Mouse (Mus musculus) erythroblast, adult 5-6 weeks (primary cell): ENCODE results near the gene Celf5. TPM values are rescaled to one million over a fixed set of nuclear protein-coding genes. Genes with fewer than 3 reads are reported as not detected.

Experiments used
- ATAC-seq: replicated peaks from 2 replicates; pipeline ENCODE4 v1.8.0; 2016; ENCODE audit warnings: moderate number of reproducible peaks, mild to moderate bottlenecking, moderate TSS enrichment, inconsistent platforms; ENCODE audit not compliant: poor library complexity, low FRiP score, severe bottlenecking
- total RNA-seq, 2 experiments: library from RNA; stranded (forward) in 1 of 2; stranded (reverse) in 1 of 2; fragments of 150-400 nt in 1 of 2; fragments of 200-764, 138-1000 nt in 1 of 2; gene quantifications; 2 replicates each; pipeline versions ENCODE4 v1.2.3 to v1.2.4; 2015 to 2017; ENCODE audit warnings: low replicate concordance in 2 of 2

Celf5 gene
- total RNA-seq, 2 experiments from 2014 or later, result 0.68 TPM; not detected in 1

DNA sequence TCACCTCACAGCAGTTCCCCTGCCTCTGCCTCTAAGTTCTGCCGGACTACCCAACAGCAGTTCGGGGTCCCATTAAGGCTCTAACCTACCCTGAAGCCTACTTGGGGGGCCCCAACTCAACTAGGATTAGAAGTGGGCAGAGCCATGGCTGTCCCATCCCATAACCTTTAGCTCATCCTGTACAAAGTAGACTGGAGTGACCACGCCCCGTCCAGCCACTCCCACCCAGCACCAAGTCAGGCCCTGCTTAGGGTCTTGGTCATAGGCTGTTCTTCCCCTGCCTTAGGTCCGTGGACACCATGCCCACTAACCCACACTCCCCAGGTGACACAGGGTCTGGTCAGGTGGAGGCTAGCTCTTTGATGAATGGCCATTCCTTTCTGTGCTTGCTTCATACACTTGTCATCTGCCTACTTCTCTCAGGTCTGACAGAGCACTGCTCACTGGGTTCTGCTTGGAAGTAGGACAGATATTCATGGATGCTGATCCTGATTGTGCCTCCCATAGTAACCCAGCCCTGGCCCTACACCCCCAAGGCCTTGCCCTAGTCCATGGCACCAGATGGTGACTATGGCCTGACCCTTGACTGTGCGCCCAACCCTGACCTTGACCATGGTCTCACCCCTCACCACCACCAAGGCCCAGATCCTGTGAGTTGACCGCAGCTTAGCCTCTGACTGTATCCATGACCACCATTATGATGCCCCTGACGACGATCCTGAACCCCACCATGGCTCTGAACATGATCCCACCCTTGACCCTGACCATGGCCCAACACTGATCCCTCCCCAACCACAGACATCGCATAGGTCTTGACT, 63.2 kb downstream of the Celf5 start:
- no peak for ATAC-seq

DNA sequence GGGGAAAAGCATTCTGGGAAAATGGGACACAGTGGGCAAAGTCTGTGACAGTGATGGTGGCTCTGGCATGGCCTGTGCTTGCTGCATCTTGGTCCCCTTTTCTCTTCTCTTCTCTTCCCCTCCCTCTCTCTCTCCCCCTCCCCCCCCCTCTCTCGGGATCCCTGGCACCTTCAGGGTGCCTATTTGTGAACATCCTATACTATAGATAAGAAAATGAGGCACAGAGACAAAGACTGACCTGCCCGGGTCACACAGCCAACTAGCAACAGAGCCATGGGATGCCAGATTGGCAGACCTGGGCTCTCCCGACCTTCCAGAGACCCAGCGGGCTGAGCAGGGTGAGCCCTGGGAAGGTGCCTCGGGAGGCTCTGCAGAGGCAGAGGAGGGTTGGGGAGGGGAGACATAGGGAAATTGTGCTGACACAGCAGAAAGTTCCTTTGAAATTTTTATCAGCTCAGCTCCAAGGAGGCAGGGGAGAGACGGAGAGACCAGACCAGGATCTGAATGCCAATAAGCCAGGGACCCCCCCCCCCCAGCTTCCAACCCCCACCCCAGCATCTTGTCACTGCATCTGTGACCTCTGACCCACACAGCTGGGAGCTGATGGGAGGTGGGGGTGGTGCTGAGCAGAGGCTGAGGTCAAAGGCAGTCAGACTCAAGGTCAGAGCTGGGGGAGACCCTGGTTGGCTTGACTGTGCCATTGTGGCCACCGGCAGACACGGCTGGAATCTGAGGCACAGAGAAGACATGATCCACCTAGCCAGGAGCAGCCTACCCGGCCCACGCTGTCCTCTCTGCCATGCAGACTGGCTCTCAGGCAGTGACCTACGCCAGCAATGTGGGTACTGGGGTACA, 64.1 kb downstream of the Celf5 start:
- ATAC-seq, result no peak

DNA sequence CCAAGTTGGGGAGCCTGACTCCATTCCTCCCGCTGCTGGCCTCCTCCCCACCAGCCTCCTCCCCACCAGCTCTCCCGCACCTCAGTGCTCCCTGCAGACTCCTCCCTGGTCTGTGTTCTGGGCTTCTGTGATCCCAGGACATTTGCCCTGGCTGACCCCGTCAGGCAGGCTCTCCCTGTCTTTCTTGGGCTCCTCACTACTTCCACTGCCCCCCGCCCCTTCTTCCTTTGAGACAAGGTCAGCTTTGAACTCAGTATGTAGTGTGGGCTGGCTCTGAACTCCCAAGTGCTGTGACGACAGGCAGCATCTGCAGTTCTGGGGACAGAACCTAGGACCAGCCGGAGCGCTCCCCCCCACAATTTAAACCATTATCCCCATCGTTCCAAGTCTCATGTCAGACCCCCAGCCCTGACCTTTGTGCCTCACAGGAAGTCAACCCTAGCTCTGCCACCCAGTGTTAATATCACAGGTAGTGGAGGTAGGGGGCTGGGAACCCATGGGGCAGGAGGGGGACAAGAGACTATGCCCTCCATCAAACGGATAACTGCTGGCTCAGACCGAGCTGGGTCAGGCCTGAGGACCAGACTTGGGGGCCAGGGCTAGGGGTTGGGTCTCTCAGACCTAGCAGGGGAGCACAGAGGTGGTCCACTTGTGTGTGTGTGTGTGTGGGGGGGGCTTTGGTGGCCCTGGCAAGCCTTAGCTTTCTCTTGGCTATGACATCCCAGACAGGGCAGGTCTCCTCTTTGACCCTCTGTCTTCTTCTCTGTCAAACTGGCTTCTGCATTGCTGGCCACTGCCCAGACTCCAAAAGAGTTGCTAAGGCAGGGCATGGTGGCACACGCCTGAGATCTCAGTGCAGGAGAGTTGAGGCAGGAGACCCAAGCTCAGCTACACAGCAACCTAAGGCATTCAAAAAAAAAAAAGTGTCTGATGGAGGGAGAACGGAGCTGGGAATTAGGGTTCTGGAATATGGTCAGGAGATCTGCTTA, 65.0 kb downstream of the Celf5 start:
- no peak for ATAC-seq

DNA sequence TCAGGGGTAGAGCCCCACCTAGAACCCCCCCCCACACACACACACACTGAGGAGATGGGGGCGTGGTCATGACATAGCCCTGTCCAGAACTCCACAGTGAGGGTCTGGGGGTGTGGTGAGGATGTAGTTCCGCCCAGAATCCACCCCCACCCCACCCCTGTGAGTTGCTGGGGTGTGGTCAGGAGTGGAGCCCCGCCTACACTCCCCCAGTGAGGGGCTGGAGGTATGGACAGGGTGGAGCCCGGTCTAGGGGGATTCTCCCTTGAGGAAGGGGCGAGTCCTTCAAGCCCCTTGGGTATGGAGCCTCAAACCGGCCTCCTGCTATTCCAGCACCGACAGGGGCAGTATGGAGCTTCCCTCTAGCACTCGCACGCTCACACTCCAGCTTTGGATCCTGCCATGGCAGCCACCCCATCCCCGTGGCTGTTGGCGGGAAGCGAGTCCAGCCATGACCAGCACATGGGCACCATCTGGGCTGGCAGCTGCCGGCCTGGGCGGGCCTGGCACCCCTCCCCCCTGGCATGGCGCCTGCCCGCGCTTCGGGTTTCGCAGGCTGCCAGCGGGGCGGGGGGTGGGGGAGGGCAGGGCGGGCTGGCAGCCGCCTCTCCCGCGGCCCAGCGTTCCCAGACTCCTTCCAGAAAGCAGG, 65.8 kb downstream of the Celf5 start:
- 0 out of 2 replicates have a peak, but pooled peaks have one; percentile 12 for ATAC-seq

DNA sequence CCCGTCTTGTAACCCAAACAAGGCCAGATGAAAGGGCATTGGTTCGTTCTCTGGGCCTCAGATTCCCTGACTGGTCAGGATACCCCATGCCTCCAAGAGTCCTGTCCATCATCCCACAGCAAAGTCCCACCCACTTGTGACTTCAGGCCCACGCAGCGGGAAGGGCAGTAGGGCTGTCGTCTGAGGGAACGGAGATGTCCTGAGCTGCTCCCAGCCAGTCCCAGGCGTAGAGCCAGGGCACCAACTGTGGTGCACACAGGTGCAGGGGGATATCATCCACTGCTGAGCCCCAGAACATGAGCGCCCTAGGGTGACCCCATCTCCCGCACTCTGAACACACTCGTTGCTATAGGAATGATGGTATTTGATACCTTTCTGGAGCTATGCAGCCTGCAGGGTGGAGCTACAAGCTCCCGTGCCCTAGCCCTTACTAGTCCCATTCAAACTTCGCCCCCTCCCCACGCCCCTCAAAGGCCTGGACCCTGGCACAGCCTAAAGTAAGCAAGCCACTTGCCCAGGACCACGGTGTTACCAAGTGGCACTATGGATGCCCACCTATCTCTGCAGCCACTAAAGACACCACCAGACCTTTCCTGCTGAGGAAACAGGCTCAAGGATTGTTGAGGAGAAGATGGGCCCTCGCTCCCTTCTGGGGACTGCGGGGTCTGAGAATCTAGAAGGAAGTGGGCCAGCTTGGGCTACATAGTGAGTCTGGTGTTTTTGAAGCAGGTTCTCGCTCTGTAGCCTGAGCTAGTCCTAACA, 66.8 kb downstream of the Celf5 start:
- ATAC-seq, result no peak

DNA sequence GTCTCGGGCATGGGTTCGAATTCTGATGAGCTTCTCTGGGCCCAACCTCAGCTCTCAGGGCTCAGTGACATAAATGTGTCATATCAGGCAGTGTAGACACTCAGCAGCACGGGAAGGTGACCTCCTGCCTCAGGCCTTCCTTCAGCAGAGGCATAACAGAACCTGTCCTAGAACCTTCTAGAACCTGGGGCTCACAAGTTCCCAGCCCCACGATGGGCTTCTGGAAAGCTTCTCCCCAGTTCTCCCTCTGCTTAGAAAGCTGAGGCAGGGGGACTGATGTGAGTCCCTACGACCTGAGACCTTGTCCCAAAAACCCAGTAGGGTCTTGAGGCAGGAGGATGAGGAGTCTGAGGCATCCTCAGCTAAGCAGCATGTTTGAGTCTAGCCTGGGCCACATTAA, 67.4 kb downstream of the Celf5 start:
- ATAC-seq, result no peak

DNA sequence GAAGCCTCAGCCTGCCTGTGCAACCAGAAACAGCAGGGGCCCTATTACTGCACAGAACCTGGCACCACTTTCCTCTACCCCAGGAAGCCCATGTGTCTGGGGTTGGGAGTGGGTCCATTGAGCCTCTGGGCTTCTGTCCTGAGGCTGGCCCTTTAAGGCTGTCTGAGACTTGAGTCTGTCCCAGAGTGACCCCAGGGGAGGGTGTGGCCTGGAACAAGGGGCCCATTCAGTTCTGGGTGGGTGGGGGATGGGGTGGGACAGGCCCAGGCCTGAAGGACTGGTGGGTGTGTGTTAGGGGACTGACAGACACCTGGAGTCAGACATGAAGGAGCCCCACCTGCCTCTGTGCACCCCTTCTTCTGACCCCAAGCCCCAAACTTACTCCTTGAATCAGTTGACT, 67.8 kb downstream of the Celf5 start:
- ATAC-seq, result no peak

DNA sequence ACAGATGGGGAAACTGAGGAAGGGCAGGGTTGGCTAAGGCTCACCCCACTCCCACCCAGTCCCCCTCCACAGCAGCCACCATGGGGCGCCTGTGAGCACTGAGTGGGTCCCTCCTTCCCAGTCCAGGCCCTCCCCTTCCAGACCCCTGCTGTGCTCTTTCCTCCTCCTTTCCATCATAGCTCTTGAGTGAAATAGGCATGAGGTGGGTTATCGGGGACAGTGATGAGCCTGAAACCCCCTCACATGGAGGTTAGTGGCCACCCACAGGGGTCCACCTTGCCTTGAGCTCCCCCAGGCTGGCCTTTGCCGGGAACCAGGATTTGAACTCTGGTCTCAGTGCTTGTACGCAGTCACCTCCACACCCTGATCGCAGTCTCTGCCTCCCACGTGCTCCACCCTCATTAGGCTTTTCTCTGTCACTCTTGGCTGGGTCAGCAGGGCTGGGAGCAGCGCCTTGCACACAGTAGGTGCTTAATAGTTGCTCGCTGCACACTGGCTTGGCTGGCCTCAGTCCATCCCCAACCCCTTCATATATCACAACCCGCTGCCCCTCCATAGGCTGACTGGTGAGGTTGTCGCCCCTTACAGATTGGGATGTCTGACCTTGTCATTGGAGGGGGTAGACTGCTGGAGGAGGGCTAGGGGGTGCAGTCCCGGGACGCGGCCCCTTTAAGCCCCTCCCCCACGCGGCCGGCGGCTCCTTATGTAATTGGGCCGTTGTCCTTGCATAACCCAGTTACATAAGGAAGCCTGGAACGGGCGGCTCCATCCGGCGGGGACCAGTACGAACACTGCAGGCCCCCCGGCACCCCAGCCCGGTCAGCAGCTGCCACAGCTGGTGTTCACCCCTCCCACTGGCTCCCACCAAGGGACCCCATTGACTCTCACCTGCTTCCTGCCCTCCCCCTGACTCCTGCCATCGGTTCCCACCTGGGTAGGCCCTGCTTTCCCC, 68.9 kb downstream of the Celf5 start:
- ATAC-seq, result no peak

DNA sequence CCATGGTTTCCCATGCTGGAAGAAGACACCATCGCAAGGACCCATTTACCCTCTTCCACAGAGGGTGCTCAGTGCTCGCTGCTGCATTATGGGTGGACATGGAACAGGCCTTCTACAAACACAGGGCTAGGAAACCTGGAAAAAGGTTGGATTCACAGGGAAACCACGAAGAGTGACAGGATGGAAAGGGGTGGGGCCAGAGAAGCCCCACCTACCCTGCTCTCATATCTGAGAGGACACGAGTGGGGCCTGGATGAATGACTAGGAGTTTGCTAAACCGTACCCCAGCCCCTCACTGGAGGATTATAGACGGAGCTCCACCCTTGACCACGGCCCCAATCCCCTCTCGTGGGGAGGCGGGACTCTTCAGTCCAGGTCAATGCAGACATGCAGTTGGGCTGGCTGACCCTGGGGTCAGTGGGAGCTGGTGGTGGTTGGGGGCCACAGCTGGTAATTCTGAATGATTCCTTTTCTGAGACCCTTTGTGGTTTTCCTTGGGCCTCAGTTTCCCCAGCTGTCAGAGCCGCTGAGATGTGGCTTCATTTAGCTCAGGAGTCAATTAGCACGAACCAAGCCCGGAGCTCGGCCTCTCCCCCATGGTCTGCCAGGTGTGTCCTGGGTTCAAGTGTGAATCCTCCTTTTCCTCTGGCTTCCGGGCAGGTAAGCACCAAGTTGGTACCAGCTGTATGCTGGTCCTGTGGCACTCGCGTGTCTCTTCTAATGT, 69.8 kb downstream of the Celf5 start:
- no peak for ATAC-seq

DNA sequence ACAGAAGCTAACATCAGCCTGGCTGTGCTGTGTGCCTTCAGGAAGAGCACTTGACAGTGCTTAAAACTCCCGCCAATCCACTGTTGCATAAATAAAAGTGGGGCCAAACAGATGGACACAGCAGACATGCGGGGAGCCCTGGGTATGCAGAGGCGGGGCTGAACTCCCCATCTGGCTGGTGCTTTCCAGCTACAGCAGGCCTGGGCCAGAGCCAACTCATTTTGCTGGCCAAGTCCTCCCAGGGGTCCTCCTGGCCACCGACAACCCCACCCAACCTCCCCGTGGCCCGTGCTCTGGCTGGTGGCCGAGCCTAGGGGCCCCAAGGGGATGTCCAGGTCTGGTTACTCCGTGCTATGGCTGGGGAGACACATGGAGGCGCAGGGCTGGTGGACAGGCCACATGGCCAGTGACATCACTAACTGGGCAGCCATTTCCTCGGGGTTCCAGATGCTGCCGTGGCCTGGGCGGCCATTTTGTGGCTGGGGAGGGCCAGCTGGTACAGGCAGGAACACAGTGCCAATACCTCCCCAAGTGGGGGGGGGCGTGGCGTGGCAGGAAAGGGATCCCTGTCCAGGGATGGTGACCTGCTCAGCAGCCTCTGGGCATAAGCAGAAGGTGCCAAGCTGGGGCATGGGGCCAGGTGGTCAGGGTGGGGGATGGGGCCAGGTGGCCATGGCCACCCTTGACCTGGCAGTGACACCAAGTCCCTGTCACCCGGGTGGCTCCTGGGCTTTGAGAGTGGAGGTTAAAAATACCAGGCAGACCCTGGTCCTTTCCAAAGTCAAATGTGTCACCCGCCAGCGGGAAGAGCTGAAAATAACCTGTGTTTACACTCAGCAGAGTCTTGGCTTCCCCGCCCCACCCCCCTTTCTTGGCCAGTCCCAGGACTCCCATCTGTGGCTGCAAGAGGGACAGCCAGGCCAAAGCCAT, 70.8 kb downstream of the Celf5 start:
- no peak for ATAC-seq

DNA sequence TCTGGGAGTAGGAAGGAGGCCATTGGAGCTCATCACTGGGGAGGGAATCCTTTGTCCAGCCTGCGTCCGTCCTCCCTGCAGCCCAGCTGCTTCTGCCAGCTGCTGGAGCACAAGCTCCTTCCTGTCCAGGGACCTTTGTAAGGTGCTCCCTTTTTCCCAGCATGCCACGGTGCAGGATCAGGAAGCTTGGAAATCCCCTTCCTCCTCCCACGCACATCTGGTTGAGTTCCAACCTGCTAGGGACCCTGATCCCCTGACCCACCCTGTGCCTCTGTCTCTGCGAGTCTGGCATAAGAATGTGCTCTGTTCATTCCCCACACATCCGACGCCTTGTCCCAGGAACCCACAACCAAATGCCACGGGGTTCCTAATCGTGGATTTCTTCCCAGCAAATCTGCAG, 71.5 kb downstream of the Celf5 start:
- ATAC-seq, result no peak

DNA sequence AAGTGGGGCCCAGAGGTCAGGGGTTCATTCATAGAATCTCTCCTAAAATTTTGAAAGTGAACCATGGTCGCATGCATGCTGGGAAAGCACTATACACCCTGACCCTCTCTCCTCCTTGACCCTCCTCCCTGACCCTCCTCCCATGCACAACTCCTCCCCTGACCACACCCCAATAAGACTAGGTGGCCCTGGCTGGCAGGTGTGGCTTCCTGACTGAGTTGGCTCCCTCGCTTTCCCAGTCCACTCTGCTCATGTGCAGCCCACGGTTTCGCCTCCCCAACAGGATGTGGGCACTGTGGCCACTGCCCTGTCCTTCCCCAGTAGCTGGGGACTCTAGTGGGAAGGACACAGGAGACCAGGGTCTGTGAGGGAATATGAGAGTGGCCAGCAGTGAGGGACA, 72.2 kb downstream of the Celf5 start:
- no peak for ATAC-seq

DNA sequence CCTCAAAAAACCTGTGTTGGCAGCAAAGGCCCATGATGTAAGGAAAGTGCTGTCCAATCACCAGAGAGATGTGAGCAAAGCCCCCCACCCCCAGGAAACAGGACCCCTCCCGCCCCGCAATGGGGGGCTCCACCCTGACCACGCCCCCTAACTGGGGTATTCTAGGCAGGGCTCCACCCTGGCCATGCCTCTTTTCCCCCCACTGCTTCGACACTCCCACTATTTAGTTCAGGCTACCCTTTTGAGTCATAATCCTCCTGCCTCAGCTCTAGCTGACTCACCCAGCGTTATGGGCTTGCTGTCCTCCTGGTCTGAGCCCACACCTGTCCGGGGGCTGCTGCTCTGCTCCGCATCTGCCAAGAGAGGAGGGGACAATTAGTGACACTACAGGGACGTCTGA, 73.2 kb downstream of the Celf5 start:
- ATAC-seq, result no peak
